Mouse (Mus musculus) embryo, embryonic 10 days (tissue): ENCODE results near the gene Adcy9.
"Not testable (repeated sequence)": the region's sequence is repeated elsewhere in the genome, so short reads cannot be mapped to it uniquely, and the experiment has no call there.

ENCODE experiments used
- DNase-seq: peaks from one replicate; pipeline ENCODE4 v3.0.0-alpha.2; 2015; ENCODE audit warnings: low spot score

Adcy9 gene

DNA sequence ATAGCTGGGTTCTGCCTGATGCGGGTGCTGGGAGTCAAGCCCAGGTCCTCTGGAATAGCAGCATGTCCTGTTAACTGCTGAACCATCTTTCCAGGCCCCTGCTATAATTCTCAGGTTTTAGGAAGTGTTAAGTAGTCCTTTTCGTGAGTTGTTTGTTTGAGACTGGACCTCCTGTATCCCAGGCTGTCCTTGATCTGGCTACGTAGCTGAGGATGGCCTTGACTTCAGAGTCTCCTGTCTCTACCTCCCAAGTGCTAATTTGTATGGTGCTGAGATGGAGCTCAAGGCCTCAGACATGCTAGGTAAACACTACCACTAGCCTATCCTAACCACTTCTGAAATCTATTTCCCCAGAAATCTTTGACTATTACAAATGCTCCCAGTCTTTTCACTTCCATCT, 37.9 kb downstream of the Adcy9 start:
- no peak for DNase-seq

DNA sequence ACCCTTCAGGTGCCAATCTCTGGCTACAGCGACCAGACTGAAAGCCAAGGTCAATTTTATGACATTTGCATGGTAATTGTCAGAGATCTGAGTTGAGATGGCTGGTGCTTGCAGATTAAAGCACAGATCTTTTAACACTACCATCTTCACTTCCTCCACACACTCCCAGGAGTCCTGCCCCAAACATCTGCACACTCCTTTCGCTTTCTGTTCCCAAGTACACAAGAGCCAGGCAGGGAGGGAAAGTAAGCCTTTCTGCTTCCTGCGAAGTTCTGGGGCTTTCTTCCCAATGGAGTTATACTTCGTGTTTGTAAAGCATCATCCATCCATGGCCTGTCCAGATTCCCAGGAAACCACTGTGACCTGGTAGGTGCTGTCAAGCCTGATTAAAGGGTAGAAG, 38.8 kb downstream of the Adcy9 start:
- DNase-seq: no peak

DNA sequence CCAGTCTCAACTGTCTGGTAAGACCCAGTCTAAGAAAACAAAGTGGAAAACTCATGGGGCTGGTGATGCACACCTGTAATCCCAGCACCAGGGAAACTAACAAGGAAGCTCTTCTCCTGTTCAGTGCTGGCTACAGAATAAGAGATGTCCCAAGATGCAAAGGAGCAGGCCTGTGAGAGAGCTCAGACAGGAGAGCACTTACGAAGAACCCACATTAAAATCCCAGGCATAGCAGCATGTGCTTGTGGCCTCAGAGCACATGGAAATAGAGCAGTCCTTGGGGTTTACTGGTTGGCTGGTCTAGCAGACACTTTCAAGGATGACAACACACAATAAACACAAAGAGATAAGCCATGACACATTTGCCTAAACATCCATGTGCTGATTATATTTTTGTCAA, 41.5 kb downstream of the Adcy9 start:
- DNase-seq: no peak

DNA sequence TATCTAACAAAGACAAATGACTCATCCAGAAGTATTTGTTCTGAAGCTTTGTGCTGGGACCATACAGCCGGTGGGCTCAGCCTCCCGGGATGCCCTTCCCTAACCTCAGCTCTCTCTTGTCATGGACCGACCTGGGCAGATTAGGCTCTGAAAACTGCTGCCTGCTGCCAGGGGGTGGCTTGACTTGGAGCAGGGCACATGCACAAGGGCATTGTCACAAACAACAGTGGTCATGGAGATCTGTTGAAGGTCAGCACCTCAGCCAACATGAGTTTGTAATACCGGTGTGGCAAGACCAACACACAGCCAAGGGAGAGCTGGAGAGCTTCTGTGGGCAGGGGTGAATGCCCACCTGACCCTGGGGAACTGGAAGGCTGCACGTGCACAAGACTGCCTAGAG, 42.7 kb downstream of the Adcy9 start:
- no peak for DNase-seq

DNA sequence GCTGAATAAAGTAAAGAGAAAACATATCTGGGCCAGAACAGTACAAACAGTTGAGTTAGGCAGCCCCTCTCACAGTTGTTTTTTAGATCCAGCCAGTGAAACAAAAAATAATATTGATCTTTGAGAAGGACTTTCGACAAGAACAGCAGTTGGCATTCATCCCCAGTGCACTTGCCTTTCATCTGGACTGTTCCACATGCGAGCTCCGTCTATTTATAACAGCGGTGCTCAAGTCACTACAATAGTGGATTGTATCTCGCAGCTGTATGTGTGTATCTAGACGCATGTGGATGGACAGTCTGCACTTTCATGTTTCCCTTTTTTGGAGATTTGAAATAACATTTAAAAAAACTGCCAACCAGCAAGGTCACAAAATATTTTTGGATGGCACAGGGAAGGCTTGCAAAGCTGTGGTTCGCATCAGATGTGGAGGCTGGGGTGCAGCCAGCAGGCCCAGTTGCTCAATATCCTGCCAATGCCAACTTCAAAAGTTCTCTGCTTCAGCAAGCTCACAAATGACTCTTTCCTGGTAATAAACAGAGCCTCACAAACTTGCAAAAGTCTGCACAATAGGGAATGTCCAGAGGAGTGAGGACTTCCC, 45.4 kb downstream of the Adcy9 start:
- DNase-seq: no peak

DNA sequence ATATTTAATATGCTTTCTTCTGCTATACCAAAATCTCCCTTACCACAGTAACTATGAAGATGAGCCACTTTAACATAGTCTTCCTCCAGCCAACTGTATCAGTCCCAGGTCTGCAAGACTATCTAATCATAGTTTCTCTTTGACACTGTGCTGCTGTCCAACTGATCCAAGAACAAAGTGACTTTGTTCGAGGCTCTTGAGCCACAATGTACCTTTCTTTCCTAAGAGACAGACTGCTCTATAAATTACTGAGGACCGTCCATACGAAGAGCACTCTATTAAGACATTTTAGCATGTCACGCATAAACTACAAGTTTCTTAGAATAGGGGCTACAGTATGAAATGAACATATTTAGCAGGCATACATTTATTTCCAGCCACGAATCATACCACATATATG, 46.0 kb downstream of the Adcy9 start:
- no peak for DNase-seq

DNA sequence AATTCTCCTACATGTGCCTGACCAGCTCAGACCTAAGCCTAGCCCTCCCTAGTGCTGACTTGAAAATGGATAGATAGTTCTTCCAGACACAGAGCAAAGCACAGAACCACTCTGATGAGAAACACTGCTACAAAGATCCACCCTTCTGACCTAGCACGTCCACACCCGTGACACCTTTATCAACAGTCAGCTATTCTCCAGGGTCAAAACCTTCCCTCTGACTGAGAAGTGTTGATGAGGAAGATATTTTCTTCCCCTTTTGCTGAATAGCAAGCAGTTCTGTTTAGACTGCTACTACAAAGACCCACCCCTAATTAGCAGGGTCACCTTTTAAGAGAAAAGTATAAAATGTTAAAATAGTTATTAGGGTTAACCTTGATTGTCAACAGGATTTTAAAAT, 49.3 kb downstream of the Adcy9 start:
- DNase-seq: no peak

DNA sequence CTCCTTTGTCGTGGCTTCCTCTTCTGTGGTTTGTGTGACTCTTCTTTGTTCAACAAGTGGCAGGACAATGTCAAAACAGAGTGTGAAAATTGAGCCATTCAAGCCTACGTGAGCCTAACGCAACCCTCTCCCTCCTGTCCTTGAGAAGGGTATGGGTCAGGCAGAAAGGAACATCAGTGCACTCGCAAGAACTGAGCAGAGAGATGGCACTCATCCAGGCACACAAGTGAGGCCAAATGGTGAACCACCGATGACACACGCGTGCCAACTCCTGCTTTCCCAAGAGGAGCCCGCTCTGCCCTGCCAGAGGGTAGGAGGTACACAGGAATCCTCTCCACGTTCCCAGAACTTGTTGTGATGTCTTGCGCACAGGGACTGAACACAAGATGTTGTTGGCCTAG, 50.2 kb downstream of the Adcy9 start:
- DNase-seq: no peak

DNA sequence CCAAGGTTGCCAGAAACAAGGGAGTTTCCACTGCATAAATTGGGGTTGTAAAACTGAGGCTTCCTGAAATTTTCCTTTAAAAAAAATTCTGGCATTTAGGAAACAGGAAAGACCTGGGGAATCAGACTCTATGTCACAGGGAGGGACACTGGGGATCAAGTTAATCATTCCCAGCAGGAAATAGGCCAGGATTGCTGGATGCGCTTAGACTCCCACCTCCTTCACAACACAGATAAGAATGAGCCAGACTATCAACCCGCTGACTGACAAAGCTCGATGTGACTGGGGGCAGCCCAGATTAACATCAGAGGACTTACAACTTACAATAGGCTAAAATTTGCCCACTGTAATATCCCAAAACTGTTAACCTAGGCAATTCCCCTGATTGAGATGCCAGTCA, 52.4 kb downstream of the Adcy9 start:
- no peak for DNase-seq

DNA sequence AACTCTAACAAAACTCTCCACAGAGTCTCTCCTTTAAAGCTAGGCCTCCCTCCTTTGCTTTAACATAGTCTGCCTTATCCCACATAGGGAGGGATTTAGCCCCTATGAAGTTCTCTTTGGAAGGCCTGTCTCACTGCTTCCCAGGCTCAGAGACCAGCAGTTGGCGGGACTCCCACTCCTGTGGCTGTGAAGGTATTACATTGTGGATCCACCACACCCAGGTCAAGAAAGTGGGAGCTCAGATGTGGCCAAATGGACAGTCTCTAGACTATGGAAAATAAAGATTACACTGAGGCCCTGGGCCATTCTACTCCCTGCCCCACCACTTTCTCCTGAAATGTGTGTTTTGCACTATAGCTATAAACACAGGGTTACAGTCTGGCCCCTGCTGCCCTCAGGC, 53.0 kb downstream of the Adcy9 start:
- no peak for DNase-seq

DNA sequence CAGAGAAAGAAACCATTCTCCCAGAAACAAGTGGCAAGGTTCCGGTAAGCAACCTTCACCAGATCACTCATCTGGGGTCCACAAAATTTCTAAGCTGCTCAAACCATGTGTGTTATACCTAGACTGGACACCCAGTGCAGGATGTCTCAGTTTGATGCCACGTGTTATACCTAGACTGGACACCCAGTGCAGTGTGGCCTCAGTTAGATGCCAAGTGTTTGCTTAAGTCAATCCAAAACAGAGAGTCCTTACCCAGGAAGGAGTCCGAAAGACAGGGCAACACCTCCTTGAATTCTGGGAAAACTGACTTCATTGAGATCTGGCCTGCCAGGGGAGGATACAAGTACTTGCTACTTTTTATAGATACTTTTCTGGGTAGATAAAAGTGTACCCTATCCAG, 53.6 kb downstream of the Adcy9 start:
- DNase-seq: no peak

DNA sequence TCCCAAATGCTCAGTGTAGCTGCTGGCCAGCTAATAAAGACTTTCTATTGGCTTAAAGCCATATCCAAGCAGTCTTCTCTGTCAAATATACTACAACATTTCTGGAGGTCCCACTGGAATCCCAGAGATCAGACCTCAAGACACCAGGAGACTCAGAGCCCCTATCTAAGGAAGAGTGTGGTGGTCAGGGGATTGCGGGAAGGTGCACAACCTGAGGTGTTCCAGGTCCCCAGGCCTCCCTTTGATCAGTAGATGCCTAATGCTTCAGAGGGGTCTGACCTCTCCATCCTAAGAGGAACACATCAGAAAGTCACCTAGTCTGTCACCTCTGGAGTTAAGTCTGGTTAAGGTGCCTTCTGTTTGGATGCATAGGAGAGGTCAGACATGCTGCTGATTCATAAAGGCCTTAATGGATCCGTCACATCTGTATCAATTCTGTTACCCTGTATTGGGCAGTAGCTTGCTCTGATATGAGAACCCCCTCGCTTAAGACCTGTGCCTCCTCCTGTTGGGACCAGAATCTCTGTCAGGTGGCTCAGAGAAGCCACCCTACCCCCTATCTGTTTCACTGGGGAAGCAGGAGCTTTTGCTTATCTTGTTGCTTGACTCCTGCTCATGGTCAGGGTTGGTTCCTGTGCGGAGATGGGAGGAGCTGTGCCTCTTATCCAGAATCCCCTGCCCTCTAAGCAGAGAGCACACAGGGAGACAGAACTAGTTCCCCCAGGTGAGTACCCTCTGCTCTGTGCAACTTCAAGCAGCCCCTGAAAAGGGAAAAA, 56.8 kb downstream of the Adcy9 start:
- no peak for DNase-seq

DNA sequence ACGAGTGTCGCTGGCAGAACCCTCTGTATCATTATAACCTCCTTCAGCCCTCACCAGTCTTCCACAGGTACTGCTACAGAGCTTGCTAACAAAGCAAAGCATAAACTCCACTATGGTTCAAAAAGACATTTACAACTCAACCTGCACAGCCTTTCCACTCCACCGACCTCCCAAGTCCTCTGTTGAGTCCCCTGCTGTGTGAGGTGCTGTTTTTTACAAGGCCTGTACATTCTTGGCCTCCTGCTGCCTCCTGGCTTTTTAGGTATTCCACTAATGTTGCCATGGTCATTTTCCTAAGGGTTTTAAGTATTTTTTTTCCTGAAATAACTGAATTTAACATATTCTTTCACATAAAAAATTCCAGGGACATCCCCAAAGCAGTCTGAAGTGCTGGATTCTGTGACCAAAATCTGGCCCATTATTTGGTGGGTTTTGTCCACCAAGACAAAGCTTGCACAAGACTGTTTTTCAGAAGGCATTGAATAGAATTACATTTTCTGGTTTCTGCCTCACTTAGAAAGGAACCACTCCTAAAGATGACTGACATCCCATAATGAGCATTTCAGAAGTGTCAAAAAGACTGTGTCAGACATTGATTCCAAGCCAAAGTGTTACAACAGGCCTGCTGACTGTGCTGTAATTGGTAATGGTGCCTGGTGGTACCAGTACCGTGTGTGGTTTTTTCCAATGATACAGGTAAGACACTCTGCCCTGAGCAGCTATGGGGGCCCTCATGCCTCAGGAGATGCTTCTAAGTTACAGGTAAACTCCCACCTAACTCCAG, 64.8 kb downstream of the Adcy9 start:
- no peak for DNase-seq

DNA sequence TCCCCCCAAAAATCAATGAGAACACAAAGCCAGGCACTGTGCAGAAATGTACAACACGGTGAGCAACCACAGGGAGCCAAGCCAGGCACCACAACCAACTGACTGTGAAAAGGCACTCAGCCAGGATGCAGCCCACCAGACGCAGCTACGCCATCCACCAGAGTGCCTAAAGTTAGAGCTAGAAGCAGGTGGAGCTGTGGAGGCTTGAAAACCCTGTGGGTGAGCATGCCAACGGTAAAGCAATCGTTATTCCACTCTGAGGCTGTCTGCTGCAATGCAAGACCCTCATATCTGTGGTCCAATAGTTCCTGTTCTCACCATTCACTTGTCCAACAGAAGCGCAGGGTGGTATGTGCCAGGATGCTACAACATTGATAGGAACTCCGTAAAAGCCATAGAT, 77.7 kb downstream of the Adcy9 start:
- DNase-seq: no peak

DNA sequence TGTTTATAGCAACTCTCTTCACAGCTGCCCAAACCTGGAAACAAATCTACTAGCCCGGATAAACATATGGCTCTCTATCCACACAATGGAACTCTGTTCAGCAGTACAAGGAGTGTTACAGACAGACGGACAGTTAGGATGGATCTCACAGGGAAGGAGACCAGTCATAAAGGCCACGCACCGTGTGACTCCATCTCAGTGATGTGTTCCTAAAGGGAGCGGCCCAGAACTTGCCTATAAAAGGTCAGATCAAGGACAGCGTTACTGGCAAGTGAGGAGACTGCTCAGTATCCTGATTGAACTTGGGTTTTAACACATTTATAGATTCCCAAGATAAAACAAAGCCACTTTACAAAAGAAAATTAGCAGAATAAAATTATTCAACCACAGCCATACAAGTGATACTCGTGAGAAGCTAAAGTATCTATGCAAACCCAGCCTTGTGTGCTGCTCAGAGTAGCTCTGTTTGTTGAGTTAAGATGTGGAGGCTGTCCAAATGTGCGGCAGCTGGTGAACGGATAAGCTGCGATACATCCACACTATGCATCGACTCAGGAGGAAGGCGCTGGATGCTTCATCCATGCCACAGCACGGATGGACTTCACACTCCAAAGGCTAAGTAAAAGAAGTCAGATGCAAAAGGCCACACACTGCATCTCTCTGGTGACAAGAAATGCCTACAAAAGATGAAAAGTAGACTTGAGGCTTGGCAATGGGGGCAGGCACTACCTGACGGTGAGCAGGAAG, 78.8 kb downstream of the Adcy9 start:
- no peak for DNase-seq

DNA sequence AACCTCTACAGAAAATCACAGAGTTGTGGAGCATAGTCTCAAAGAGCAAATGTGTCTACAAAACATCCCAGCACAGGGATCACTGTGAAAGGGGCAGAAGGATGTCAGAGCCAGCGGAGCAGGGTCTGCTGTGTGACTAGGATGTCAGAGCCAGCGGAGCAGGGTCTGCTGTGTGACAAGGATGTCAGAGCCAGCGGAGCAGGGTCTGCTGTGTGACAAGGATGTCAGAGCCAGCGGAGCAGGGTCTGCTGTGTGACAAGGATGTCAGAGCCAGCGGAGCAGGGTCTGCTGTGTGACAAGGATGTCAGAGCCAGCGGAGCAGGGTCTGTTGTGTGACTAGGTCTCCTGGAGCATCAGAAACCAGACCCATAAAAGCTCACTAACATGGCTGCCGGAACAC, 81.1 kb downstream of the Adcy9 start:
- not testable (repeated sequence) for DNase-seq

DNA sequence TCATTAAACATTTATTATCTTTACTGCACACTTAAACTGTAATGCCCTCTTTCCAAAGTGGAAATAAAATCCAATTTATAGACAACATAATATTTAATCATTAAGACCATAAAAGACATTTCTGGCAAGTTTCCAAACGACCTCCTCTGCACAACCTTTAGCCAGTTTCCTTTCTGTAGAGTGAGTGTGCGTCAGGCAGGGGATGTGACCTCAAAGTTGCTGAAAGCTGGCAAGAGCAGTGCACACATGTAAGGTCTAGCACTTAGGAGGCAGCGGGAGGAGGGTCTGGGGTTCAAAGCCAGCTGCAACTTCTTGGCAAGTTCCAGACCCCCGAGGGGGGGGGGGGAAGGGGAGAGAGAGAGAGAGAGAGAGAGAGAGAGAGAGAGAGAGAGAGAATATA, 83.0 kb downstream of the Adcy9 start:
- DNase-seq: no peak

DNA sequence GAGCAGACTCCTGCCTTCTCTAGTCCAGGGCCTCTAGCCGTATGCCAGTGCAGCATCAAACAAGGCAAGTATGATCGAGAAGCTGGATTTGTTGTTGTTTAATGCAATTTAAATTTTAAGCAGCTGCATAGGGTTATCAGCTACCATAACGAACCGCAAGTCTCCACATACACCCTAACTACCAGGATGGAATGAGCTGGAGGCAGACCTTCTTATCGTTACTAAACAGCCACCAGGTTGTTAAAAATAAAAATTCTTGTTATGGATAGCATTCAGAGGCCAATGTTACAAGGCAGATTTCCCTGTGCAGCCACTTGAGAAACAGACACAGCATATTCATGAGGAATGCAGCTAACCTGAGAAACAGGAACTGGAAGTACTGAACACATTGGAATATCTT, 86.5 kb downstream of the Adcy9 start:
- no peak for DNase-seq

DNA sequence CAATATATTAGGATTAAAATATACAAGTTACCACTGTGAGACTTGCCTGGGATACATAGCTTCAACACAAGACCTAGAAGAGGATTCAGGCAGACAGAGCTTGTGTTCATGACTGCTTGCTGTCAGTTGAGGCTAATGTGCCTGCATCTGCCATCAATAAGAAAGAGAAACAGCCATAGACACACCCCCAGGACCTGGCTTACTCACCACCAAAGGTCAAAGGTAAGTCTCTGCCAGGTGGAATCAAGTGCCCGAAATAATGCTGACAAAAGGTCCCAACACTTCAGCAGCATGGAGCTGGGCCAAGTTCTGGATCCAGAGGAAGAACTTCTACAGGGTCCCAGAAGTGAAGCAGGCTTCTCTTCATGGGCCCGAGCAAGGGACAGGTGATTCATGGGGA, 86.9 kb downstream of the Adcy9 start:
- no peak for DNase-seq

DNA sequence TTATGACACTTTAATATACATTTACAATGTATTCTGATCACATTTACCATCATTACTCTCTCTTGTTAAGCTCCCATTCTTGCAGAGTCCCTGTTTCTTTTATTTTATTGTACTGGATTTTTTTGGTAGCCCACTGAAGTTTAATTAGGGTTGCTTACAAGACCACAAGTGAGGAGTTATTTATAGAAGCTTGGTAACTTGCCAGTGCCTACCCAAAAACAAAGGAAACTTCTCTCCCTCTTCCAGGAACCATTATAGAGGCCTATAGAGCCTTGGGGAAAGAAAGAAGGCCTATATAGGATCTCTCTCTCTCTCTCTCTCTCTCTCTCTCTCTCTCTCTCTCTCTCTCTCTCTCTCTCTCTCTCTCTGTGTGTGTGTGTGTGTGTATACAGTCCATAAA, 93.2 kb downstream of the Adcy9 start:
- no peak for DNase-seq

DNA sequence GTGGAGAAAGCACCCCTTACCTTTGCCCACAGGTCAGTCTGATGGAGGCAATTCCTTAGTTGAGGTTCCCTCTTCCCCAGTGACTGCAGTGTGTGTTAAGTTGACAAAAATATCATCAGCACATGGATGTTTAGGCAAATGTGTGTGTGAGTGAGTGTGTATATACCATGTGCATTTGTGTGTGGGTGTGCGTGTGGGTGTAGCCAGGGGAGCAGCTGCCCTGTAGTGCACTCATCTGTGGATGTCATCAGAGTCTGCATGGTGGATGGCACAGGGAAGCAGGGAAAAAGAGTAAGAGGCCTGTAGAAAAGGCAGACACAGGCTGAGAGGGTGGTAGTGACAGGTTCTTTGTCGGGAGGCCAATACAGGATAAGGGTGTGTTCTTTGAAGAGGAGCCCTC, 94.5 kb downstream of the Adcy9 start:
- DNase-seq: no peak

DNA sequence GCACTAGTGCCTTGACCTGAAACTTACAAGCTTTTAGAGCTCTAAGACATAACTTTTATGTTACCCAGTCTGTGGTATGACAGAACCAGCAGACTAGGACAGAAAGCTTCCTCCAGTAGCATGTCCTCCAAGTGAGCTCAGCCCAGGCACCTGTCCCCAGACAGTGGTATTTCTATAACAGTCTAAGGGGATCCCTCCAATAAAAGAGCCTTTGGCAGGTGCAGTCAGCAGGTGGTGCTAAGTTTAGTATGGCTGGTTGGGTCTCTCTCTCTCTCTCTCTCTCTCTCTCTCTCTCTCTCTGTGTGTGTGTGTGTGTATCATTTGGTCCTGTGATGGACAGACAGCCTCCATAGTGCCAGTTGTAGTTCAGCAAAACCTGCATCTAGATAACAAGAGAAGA, 95.3 kb downstream of the Adcy9 start:
- DNase-seq: no peak

DNA sequence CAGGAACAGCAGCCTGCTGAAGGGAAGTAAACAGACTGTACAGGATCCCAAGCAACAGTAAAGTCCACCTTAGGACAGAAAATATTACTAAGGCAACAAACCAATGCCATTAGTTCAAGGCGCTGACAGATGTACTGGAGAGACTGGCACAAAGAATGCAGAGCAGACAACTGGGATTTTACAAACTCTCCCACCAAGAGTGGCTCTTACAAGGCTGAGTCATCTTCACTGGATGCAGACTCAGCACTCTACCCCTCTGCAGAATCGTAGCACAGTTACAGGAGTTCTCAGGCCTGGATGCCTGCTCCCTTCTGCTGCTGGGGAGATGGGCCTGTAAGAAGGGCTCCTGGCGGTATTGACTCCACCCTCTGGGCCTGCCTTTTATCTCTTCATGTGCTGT, 99.4 kb downstream of the Adcy9 start:
- DNase-seq: no peak
